Mouse (Mus musculus) lung, postnatal 0 days (tissue): ENCODE results near the gene Nradd.

Experiments used
- CTCF ChIP-seq: IDR thresholded peaks from 2 replicates; pipeline ENCODE4 v1.5.1; 2016; ENCODE audit warnings: antibody characterized with exemption, mild to moderate bottlenecking
- EP300 ChIP-seq: IDR thresholded peaks from 2 replicates; pipeline ENCODE4 v1.6.1; 2016; ENCODE audit warnings: antibody characterized with exemption, mild to moderate bottlenecking, control low read depth

GRCm38 (mm10) chr9:110633882-110634281 is 9.6 kb upstream of the Nradd start:
- TF ChIP-seq EP300 (no peak), CTCF (no peak)
